Mouse (Mus musculus) frontal cortex, postnatal 10 days (tissue): ENCODE measurements around the gene Sorl1.

Experiments
- DNase-seq, 2 experiments: peaks; one replicate each; pipeline ENCODE4 v3.0.0; 2022; ENCODE audit warnings: low spot score in 2 of 2, mixed read lengths in 1 of 2

Sorl1 gene

DNA sequence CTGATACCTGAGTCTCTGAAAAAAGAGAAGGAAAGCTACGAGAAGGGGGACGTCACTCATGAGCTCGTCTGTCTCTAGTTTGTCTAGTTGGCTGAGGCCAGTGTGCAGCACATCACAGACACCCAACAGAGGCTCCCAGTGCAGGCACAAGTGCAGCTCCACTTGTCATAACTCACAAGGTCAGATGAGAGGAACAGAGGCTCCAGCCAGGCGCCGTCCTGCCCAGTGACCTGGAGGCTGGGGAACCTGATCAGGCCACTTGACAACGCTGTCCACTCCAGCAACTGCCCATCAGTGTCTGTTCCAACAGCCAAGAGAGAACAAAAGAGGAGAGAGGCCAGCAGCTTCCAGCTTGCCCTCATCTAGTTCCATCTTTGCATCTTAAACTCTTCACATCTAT is 201.7 kb downstream of the Sorl1 start:
- no peak for DNase-seq

DNA sequence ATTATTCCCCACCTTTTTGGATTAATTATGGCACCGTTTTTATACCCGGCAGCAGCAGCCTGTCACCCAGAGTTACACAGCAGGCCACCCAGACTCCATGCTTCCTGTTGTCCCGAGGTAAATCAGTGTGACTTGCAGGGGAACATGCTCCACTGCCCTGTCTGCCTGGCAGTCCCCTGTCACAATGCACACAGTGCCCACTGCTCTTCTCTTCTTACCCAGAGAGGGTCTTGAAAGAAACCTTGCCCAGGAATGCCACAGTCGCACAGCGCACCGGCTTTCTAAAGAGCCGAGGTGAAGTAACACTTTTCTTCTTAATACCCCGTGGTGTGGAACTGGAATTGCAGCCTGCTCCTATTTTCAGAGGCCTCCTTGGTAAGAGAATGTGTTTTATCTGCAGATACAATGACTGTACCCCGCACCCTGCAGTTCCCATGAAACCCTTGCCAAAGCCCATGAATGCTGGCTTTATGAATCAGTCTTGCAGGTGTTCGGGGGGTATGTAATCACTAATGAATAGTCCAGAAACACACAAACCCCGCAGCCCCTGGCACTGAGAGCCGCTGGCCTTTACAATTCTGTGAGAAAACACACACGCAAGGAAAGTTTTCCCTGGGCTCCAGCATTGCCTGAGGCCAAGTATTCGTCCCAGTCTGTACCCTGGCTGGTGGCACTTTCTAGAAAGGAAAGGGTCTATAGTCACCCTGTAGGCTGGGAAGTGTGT is 205.3 kb downstream of the Sorl1 start:
- no peak for DNase-seq

DNA sequence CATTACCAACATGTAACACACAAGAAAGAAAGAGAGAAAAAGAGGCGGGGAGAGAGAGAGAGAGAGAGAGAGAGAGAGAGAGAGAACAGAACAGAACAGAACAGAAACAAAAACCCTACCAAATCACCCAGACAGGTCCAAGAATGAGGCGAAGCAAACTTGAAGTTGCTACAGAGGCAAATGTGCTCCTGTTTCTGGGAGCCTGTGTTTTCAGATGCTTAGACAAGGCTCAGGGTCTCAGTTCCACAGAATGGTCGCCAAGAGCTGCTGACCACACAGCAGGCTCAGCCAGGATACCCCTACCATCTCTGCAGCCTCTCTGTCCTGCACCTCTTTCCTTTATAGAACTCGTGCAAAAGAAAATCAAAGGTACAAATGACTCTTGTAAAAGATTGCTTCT is 205.9 kb downstream of the Sorl1 start:
- no peak for DNase-seq

DNA sequence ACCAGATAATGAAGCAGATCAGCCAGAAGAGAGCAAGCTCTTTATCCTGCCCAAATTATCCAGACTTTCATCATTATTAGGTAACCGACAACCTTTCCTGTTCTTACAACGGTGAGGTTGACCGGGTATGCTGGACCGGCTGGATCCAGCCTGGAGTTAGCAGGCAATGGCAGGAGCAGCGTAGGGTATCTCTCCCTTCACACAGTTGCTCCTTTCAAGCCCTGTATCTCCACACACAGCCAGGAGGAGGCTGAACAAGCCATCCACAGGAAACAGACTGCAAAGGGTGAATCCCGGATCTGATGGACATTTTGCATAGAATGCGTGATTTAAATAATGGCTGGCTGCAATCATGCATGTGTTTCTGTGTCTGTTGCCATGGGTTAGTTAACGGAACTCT is 208.5 kb downstream of the Sorl1 start:
- DNase-seq, result no peak
